Mouse (Mus musculus) erythroblast, embryonic 14.5 days (primary cell): Measurements from ENCODE around the gene Tspan11. TPM values are rescaled to one million over a fixed set of nuclear protein-coding genes. Genes with fewer than 3 reads are reported as not detected.

Experiments used
- H3K27me3 ChIP-seq: 2 replicates; pipeline ENCODE4 v1.6.1; 2012; ENCODE audit warnings: inconsistent platforms; ENCODE audit not compliant: control insufficient read depth
- H3K36me3 ChIP-seq: 2 replicates; pipeline ENCODE4 v1.6.1; 2012; ENCODE audit warnings: mild to moderate bottlenecking, inconsistent platforms; ENCODE audit not compliant: control insufficient read depth
- H3K4me1 ChIP-seq: 2 replicates; pipeline ENCODE4 v1.6.1; 2012; ENCODE audit warnings: inconsistent platforms; ENCODE audit not compliant: control insufficient read depth
- H3K4me3 ChIP-seq: replicated peaks from 2 replicates; pipeline ENCODE3; 2012; ENCODE audit warnings: moderate library complexity, mild to moderate bottlenecking, inconsistent platforms
- H3K9me3 ChIP-seq: 2 replicates; pipeline ENCODE4 v1.6.1; 2012; ENCODE audit warnings: low read length, inconsistent platforms, mixed read lengths; ENCODE audit not compliant: control insufficient read depth
- GATA1 ChIP-seq: IDR thresholded peaks from 2 replicates; pipeline ENCODE4 v1.6.1; 2012; ENCODE audit warnings: low read length, inconsistent platforms, mixed read lengths
- TAL1 ChIP-seq: IDR thresholded peaks from 3 replicates; pipeline ENCODE4 v1.6.1; 2012; ENCODE audit warnings: low read length, inconsistent platforms, mixed read lengths
- polyA plus RNA-seq: library from polyadenylated mRNA; stranded (reverse); fragments of >175 nt; gene quantifications from 2 replicates; pipeline ENCODE4 v1.2.3, GENCODE M21; 2012

The Tspan11 gene
- polyA plus RNA-seq, 1 experiment, result not detected

GRCm38 (mm10) chr6:127853771-127854687 lies 33.4 kb upstream of the Tspan11 start:
- no peaks in the 10 kb centered on the region for H3K4me1 ChIP-seq
- TF ChIP-seq TAL1 (no peak), GATA1 (no peak)
- no peak overlapping the region for H3K4me3 ChIP-seq
- no peaks in the 10 kb centered on the region for H3K9me3 ChIP-seq
- H3K36me3 ChIP-seq, result no peaks in the 10 kb centered on the region
- no peaks in the 10 kb centered on the region for H3K27me3 ChIP-seq

GRCm38 (mm10) chr6:127854688-127855013 lies 32.7 kb upstream of the Tspan11 start:
- H3K36me3 ChIP-seq, result no peaks in the 10 kb centered on the region
- no peaks in the 10 kb centered on the region for H3K9me3 ChIP-seq
- H3K4me3 ChIP-seq, result no peak overlapping the region
- no peak for TF ChIP-seq GATA1
- no peak for TF ChIP-seq TAL1
- H3K4me1 ChIP-seq, result no peaks in the 10 kb centered on the region
- no peaks in the 10 kb centered on the region for H3K27me3 ChIP-seq

- TF ChIP-seq TAL1, result no peak
- no peak for TF ChIP-seq GATA1
- H3K4me3 ChIP-seq, result no peak overlapping the region
- H3K27me3 ChIP-seq, result no peaks in the 10 kb centered on the region
- H3K9me3 ChIP-seq, result no peaks in the 10 kb centered on the region
- H3K4me1 ChIP-seq, result no peaks in the 10 kb centered on the region
- H3K36me3 ChIP-seq, result no peaks in the 10 kb centered on the region
Observed at GRCm38 (mm10) chr6:127855711-127856295, 31.6 kb upstream of the Tspan11 start.

GRCm38 (mm10) chr6:127861951-127862350 lies 25.4 kb upstream of the Tspan11 start:
- Histone ChIP-seq H3K4me1 (no peaks in the 10 kb centered on the region), H3K9me3 (no peaks in the 10 kb centered on the region), H3K36me3 (no peaks in the 10 kb centered on the region), H3K27me3 (no peaks in the 10 kb centered on the region), H3K4me3 (no peak overlapping the region)
- TF ChIP-seq TAL1, result no peak
- no peak for TF ChIP-seq GATA1

- no peaks in the 10 kb centered on the region; the same call in 1 of the 2 replicates for H3K9me3 ChIP-seq
- no peak overlapping the region for H3K4me3 ChIP-seq
- H3K36me3 ChIP-seq, result no peaks in the 10 kb centered on the region
- H3K27me3 ChIP-seq, result no peaks in the 10 kb centered on the region
- TF ChIP-seq GATA1 (no peak), TAL1 (no peak)
- H3K4me1 ChIP-seq, result no peaks in the 10 kb centered on the region
Observed at GRCm38 (mm10) chr6:127865391-127865790, 22.0 kb upstream of the Tspan11 start.

GRCm38 (mm10) chr6:127868546-127868945 lies 18.8 kb upstream of the Tspan11 start:
- TF ChIP-seq GATA1, result no peak
- no peak for TF ChIP-seq TAL1
- Histone ChIP-seq H3K9me3 (peaks cover 13% of the 10 kb centered on the region), H3K27me3 (no peaks in the 10 kb centered on the region), H3K4me3 (no peak overlapping the region), H3K36me3 (no peaks in the 10 kb centered on the region), H3K4me1 (no peaks in the 10 kb centered on the region)

GRCm38 (mm10) chr6:127869121-127869520 lies 18.3 kb upstream of the Tspan11 start:
- Histone ChIP-seq H3K4me3 (no peak overlapping the region), H3K27me3 (no peaks in the 10 kb centered on the region), H3K4me1 (no peaks in the 10 kb centered on the region), H3K36me3 (no peaks in the 10 kb centered on the region), H3K9me3 (peaks cover 13% of the 10 kb centered on the region)
- TF ChIP-seq TAL1 (no peak), GATA1 (no peak)

GRCm38 (mm10) chr6:127870345-127871324 lies 16.8 kb upstream of the Tspan11 start:
- H3K27me3 ChIP-seq, result no peaks in the 10 kb centered on the region
- TF ChIP-seq TAL1 (no peak), GATA1 (no peak)
- H3K36me3 ChIP-seq, result no peaks in the 10 kb centered on the region
- no peak overlapping the region for H3K4me3 ChIP-seq
- H3K9me3 ChIP-seq, result peaks cover 13% of the 10 kb centered on the region
- no peaks in the 10 kb centered on the region for H3K4me1 ChIP-seq
